Mouse (Mus musculus): Measurements from ENCODE around the gene Pdyn.

GRCm38 (mm10) chr2:129742016-129742415 lies 42.4 kb upstream of the Pdyn start:
- TF ChIP-seq POLR2A (IDR thresholded peaks at IDR 0.05; ENCODE audit: low read depth, low read length) (no peak), CTCF (conservative IDR thresholded peaks at IDR 0.05; ENCODE audit: insufficient read depth, insufficient read length, low read depth, low read length) (no peak)

Measured in kidney, adult 2 months (tissue).